Mouse (Mus musculus) adrenal gland, adult 2 months (tissue): ENCODE data around the gene B3gat1. TPM values are rescaled to one million over a fixed set of nuclear protein-coding genes. Genes with fewer than 3 reads are reported as not detected.

Experiments used
- DNase-seq: peaks from one replicate; pipeline ENCODE4 v3.0.0; 2021
- long read RNA-seq: library from polyadenylated mRNA; stranded (forward); transcript quantifications from one replicate; pipeline ENCODE4 v2.0.0, GENCODE M21; 2021
- polyA plus RNA-seq: library from polyadenylated mRNA; depleted of rRNA; stranded (reverse); fragments of >200 nt; gene quantifications from 2 replicates; pipeline ENCODE4 v1.2.3, GENCODE M21; 2012; rRNA removed
- total RNA-seq, 2 experiments: library from RNA; stranded (reverse); gene quantifications; 2 replicates each; pipeline ENCODE4 v1.2.3; 2021

B3gat1 gene
- total RNA-seq (1 to 10 TPM in 1 of 2 experiments, under 1 TPM in 1; 0.84 to 1.3 TPM), polyA plus RNA-seq (1.0 and 1.9 TPM in 2 replicates)
- long read RNA-seq = 0 reads

DNA sequence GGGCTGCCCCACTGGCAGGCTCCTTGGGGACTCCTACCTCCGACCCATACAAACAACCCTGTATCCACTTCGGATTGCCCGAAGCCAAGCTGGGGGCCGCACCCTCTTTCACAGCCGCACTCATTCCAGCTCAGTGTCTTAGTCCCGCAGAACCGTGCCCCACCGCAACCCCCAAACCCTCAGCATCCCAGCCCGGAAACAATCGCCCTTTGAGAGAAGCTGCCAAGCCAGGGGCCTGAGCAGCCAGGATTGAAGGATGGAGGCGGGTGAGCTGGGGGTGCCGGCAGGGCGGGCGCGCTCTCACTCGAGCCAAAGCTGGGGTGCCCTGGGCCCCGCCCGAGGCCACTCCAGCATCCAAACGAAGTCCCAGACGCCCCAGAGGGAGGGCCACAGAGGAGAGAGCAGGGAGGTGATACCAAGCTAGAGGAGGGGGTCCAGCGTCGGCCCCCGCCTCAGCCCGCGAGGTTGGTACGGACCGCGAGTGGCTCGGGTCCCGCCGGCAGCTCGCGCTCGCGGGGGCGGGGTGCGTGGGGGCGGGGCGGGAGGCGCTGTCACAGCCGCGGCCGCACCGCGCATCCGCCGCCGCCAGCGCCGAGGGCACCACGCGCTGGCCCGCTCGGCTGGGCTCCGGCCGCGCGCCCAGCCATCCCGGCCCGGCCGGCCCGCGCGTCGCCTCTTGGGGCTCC, at the start of gene B3gat1:
B3gat1 (plus strand) TSS at position 523 of the 686 bp plus-strand sequence.
- peak; percentile 6 for DNase-seq

- no peak for DNase-seq
These were observed 44.4 kb upstream of the B3gat1 start for GRCm38 (mm10) chr9:26689171-26689570.

DNA sequence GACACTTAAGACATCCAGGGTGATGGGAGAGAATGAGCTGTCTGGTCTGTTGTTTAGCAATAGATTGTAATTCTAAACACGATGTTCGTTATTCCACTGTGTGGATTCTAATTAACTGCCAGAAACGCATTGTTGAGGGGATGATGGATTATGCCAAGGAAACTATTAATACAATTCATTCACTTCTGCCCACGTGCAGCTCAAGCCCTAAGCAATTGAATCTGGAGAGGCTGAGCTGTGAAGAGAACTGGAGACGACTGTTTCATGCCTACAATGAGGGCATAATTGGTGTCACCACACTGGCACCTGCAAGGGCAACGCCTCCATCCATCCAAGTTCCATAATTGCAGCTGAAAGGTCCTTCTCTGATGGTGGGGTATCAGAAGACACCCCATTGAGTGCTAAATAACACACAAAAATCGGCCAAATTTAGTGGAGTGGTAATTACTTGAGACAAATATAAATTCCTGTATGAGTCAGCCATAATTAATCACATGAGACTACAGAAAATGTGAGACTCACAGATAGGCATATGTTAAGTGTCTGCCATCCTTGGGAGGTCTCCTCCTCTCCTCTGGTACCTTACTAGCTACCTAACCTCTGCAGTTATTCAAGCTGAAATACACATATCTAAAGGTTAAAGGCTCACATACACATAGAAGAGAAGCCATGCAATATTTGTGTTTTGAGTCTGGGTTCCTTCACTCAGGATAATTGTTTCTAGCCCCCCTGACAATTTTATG, 43.4 kb upstream of the B3gat1 start:
- no peak for DNase-seq

DNA sequence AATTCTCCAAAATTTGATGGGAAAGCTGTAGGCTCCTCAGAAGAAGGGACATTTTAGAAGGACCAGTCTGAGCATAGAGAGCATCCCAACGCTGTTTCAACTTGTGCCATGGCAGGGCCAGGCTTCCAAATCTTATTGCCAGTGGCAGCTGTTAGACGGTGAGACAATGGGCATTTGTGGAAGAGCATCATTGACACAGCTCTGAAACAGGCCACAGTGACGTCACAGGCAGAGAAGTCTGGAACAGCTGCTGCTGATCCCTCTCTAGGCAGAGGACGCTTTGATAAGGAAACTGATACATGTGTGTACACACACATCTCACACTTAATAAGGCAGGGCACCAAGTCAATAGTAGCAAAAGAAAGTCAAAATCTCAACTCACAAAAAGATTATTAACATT, 40.9 kb upstream of the B3gat1 start:
- no peak for DNase-seq

GRCm38 (mm10) chr9:26694656-26695055, 38.9 kb upstream of the B3gat1 start:
- no peak for DNase-seq

- DNase-seq = no peak
These were observed 38.4 kb upstream of the B3gat1 start for GRCm38 (mm10) chr9:26695178-26695577.

- DNase-seq = no peak
These were observed 35.2 kb upstream of the B3gat1 start for GRCm38 (mm10) chr9:26698286-26698685.

GRCm38 (mm10) chr9:26700329-26700728, 33.2 kb upstream of the B3gat1 start:
- no peak for DNase-seq

GRCm38 (mm10) chr9:26718388-26718787, 15.1 kb upstream of the B3gat1 start:
- DNase-seq = no peak

- DNase-seq = no peak
These were observed 11.8 kb upstream of the B3gat1 start for GRCm38 (mm10) chr9:26721771-26722170.

GRCm38 (mm10) chr9:26725709-26726108, 7.8 kb upstream of the B3gat1 start:
- no peak for DNase-seq

DNA sequence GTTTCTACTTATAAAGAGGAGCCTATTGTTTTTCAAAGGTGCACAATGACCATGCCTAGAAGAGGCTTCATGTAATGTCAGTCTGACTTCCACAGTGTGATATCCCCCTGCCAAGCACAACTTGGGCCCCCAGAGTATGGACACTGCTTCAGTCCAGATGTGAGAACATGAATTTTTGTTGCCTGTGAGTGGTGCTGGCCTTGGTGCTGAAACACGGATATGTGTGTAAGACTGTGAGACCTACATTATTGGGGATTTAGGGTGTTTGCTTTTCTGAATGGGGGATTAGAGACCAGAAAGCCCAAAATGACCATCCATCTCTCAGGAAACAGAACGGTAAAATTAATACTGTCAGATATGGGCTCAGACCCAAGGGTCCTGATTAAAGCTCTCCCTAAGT, 6.1 kb upstream of the B3gat1 start:
- DNase-seq = no peak

GRCm38 (mm10) chr9:26728556-26728955, 5.0 kb upstream of the B3gat1 start:
- no peak for DNase-seq

GRCm38 (mm10) chr9:26733986-26734385, 458 bp downstream of the B3gat1 start:
- no peak for DNase-seq

- DNase-seq = no peak
These were observed 3.6 kb downstream of the B3gat1 start for GRCm38 (mm10) chr9:26737116-26737515.

GRCm38 (mm10) chr9:26742817-26743216, 9.3 kb downstream of the B3gat1 start:
- no peak for DNase-seq

- DNase-seq = no peak
These were observed 13.6 kb downstream of the B3gat1 start for GRCm38 (mm10) chr9:26747121-26747520.

DNA sequence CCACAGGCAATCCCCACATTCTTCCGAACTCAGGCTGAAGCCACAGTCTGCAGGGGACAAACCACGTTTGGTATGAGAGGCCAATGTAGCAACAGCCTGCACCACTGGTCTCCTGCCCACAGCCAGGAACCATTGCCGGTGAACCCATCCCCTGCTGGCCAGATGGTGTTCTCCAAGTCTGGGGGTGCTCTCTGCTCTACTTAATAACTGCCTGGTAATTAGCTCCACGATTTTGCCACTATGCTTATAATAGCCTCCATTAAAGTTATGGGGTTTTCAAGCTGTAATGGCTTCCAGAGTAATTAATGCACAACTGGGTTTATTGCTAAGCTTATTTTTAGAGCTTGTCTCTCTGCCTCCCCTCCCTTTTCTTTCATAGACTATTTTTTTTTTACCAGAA, 15.4 kb downstream of the B3gat1 start:
- no peak for DNase-seq

DNA sequence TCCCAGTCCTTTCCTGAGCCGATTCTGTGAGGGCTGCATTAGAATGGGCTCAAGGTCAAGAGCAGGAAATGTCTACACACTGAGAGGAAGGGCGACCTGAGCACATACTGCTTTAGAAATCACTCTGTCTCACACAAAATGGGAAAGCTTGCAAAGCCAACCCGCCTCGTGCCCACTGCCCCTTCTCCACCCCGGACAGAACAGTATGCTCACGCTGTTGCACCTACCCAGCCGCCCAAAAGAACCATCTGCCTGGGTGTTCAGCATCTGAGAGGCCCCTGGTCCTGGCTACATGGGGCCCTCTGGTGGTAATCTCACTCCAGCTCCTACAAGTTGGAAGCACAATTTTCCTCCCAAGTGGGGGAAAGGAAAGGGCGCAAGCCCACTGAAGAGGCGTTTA, 26.6 kb downstream of the B3gat1 start:
- peak; percentile 66 for DNase-seq

DNA sequence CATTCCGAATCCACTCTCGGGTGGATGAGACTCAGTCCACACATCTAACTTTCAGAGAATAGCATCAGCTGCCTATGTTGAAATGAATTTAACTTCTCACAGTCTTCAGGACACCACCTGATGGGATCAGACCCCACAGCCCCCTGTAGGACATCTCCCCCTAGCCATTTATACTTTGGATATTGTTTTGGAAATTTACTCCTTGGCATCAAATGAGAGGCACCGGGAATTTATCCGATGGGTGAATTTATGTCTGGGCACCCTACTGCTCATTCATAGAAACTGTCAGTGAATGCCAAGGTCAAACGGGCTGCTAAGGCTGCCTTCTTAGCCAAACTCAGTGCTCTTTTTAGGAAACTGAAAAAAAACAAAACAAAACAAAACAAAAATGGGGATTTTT, 27.0 kb downstream of the B3gat1 start:
- peak; percentile 55 for DNase-seq

GRCm38 (mm10) chr9:26762477-26762876, 28.9 kb downstream of the B3gat1 start:
- no peak for DNase-seq

DNA sequence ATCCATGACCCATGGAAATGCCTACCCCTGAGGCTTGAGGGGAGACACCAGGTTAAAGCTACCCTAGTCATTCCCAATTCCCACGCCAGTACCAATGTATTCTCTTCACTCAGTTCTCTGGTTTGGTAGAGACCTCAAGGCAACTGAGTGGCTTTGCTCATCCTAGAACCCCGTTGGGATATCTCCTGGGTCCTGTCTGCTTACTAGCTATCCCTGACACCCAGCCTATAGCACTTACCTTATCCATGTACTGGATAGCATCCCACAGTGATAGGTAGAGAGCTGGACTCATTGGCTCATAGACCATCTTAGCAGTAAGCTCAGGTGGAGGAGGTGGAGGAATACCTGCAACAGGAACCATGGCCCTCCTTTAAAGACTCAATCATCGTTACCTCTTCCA, 34.7 kb downstream of the B3gat1 start:
- DNase-seq = no peak

- DNase-seq = no peak
These were observed 42.2 kb downstream of the B3gat1 start for GRCm38 (mm10) chr9:26775700-26776099.
